Mouse (Mus musculus) layer of hippocampus, postnatal 10 days (tissue): ENCODE measurements around the gene Zfp960. TPM values are rescaled to one million over a fixed set of nuclear protein-coding genes. Genes with fewer than 3 reads are reported as not detected.
A peak's percentile ranks its signal among the peaks of the same experiment; 100 is the strongest.
"Not testable (repeated sequence)": the region's sequence is repeated elsewhere in the genome, so short reads cannot be mapped to it uniquely, and the experiment has no call there.

Experiments used
- DNase-seq, 2 experiments: peaks; one replicate each; pipeline ENCODE4 v3.0.0; 2021; ENCODE audit warnings: low spot score in 2 of 2
- long read RNA-seq: library from polyadenylated mRNA; stranded (forward); transcript quantifications from one replicate; pipeline ENCODE4 v2.0.0, GENCODE M21; 2023
- total RNA-seq, 2 experiments: library from RNA; stranded (reverse); gene quantifications; 2 replicates each; pipeline ENCODE4 v1.2.3; 2021

The Zfp960 gene
- total RNA-seq = 1 to 10 TPM; 5.1 to 5.6 TPM
- long read RNA-seq, partial matches to known transcripts = 0 of 1 reads
- long read RNA-seq, other reads (novel, unspliced or antisense) = 0 of 1 reads

GRCm38 (mm10) chr17:17063628-17064494 is at the start of gene Zfp960:
TSS of gene Zfp960 (plus strand) at chr17:17064113.
- peak; percentile 76 to 81 for DNase-seq

- not testable (repeated sequence) for DNase-seq
These were observed 45.8 kb upstream of the Zfp960 start for GRCm38 (mm10) chr17:17018071-17018470.

- not testable (repeated sequence) for DNase-seq
These were observed 4.3 kb upstream of the Zfp960 start for GRCm38 (mm10) chr17:17059566-17059965.

- not testable (repeated sequence) for DNase-seq
These were observed 57.1 kb downstream of the Zfp960 start, which contains the start of gene Zfp97 for GRCm38 (mm10) chr17:17120830-17121502. TSS of gene Zfp97 (plus strand) at chr17:17121415.

Other genes with a start within 250 kb of the Zfp960 start
- gene Zfp97, start 57.3 kb downstream of the Zfp960 start, total RNA-seq = 1 to 10 TPM; 3.4 to 4.0 TPM